Mouse (Mus musculus): ENCODE measurements around the gene Plpp7. TPM values are rescaled to one million over a fixed set of nuclear protein-coding genes. Genes with fewer than 3 reads are reported as not detected.

Plpp7 gene
- polyA plus RNA-seq, 1 experiment from 2014 or later, result 29.5 TPM

DNA sequence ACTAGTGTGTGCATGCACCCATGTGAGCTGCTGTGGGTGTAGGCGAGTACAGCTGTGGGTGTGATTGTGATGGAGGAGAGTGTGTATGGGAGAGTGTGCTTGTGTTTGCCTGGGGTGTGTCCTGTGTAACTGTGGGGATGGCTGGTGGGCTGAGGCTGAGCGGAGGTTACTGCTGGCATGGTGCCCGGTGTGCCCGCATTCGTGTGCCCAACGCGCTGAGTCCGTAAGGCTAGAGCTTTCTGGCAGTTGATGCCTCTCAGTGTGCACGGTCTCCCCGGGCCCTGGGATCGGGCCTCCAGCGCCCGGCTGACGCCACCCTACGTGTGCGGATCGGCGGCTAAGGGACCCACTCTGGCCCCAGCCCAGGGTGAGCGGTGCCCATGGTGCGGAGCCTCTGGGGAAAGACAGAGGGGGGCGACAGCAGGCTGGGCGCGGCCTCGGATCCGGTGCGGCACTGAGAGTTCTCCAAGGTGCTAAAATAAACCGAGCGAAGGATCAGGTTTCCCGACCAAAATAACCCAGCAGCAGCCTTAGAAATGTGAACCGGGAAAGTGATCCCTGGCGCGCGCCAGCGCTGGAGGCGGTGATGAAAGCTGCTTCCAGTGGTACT lies 6.9 kb upstream of the Plpp7 start:
- Histone ChIP-seq H3K9me3 (no peaks in the 10 kb centered on the region), H3K4me2 (peak overlapping the region; percentile 58), H3K9ac (no peak overlapping the region), H3K4me1 (replicated peaks) (peaks cover 21% of the 10 kb centered on the region), H3K36me3 (no peaks in the 10 kb centered on the region), H3K27ac (replicated peaks) (no peak overlapping the region), H3K27me3 (peaks cover 36% of the 10 kb centered on the region), H3K4me3 (peak overlapping the region; percentile 30)
- 4% methylated on average over 35 of the region's 35 CpGs for WGBS
- no peak for ATAC-seq (ENCODE audit: low FRiP score, low read depth)

DNA sequence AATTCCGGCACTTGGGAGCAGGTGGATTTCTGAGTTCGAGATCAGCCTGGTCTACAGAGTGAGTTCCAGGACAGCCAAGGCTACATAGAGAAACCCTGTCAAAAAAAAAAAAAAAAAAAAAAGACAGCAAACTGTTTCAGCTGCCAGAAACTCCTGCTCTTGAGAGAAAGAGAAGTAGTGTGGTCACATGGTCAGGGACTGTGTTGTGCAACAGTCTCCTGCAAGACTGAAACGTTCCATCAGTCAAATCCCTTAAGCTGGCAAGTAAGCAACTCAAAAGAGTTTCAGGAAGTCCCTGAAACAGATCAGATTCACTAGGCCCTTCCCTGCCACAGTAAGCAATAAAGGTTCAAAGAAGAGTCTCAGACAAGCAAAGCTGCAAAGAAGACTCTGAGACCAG lies 5.7 kb upstream of the Plpp7 start:
- peaks cover 32% of the 10 kb centered on the region for H3K27me3 ChIP-seq
- no peak for ATAC-seq (ENCODE audit: low FRiP score, low read depth)
- WGBS, result 83% methylated on average over 3 of the region's 3 CpGs

DNA sequence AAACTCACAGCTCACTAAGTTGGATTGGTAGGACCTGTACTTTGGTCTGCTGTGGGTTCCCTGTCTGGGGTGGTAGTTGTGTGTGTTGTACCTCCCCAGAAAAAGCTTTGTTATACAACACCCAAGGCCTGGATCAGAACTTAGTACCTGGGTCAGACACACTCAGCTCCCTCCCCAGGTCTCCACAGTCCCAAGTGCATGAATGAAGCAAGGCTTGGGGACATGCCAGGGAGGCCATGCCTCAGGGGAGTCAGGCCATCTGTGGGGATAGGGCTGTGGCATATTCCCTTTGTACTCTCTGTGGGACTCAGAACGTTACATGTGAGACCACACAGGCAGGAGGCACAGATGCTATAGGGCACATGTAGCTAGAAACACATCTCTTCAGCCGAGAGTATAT lies 5.2 kb upstream of the Plpp7 start:
- Histone ChIP-seq H3K36me3 (no peaks in the 10 kb centered on the region), H3K9ac (no peak overlapping the region), H3K27ac (replicated peaks) (no peak overlapping the region), H3K27me3 (peaks cover 29% of the 10 kb centered on the region), H3K4me1 (replicated peaks) (peaks cover 11% of the 10 kb centered on the region), H3K9me3 (no peaks in the 10 kb centered on the region), H3K4me3 (no peak overlapping the region), H3K4me2 (no peak overlapping the region)
- 41% methylated on average over 2 of the region's 2 CpGs for WGBS
- no peak for ATAC-seq (ENCODE audit: low FRiP score, low read depth)

More for the DNA sequence above, 5.7 kb upstream of the Plpp7 start:
- no peaks in the 10 kb centered on the region for H3K36me3 ChIP-seq
- no peak overlapping the region for H3K27ac ChIP-seq (replicated peaks)
- no peaks in the 10 kb centered on the region for H3K9me3 ChIP-seq
- no peak overlapping the region for H3K4me2 ChIP-seq
- H3K9ac ChIP-seq, result no peak overlapping the region
- peaks cover 11% of the 10 kb centered on the region for H3K4me1 ChIP-seq (replicated peaks)
- no peak overlapping the region for H3K4me3 ChIP-seq

- Histone ChIP-seq H3K9ac (no peak overlapping the region), H3K9me3 (no peaks in the 10 kb centered on the region), H3K4me2 (no peak overlapping the region), H3K4me3 (no peak overlapping the region), H3K27ac (replicated peaks) (no peak overlapping the region), H3K27me3 (peaks cover 28% of the 10 kb centered on the region), H3K4me1 (replicated peaks) (peaks cover 24% of the 10 kb centered on the region), H3K36me3 (no peaks in the 10 kb centered on the region)
- WGBS, result 70% methylated on average over 3 of the region's 3 CpGs
- no peak for ATAC-seq (ENCODE audit: low FRiP score, low read depth)
These were observed 3.4 kb upstream of the Plpp7 start for GRCm38 (mm10) chr2:32091956-32092355.

DNA sequence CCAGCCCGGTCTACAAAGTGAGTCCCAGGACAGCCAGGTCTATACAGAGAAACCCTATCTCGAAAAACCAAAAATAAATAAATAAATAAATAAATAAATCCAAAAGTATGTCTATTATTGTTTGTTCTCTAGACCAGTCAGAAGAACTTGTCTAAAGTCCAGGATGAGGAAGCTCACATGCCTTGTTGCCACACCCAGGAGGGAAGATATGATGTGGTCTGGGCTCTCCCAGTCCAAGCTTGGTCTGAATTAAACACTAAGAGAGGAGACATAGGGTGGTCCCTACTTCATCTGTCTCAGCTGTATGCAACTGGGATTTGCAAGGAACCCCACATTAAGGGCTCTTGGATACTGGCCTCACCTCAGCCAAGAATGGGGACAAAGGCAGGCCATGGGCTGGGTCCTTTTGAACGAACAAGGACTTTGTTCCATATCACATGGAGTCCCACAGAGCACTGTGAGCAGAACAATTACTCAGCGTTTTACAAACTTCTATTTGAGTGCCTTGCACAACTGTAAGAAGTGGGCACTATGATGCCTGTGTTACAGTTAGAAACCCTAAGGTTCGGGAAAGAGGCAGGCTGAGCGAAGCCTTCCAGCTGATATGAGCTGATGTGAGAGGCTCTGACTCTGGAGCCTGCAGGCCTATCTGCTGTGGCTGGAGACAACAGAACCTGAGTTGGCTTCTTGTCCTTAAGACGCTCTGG lies 1.2 kb upstream of the Plpp7 start:
- no peaks in the 10 kb centered on the region for H3K9me3 ChIP-seq
- H3K4me3 ChIP-seq, result no peak overlapping the region
- no peak overlapping the region for H3K9ac ChIP-seq
- no peak overlapping the region for H3K4me2 ChIP-seq
- 0 out of 2 replicates have a peak, but pooled peaks cover 3% of the 10 kb centered on the region for H3K36me3 ChIP-seq
- peaks cover 26% of the 10 kb centered on the region for H3K4me1 ChIP-seq (replicated peaks)
- 0 out of 2 replicates have a peak, but pooled peaks cover 13% of the 10 kb centered on the region for H3K27me3 ChIP-seq
- 87% methylated on average over 7 of the region's 7 CpGs for WGBS
- ATAC-seq (ENCODE audit: low FRiP score, low read depth), result no peak
- H3K27ac ChIP-seq (replicated peaks), result no peak overlapping the region

- ATAC-seq (ENCODE audit: low FRiP score, low read depth), result peak; percentile 40
- peak overlapping the region; percentile 73 for H3K9ac ChIP-seq
- no peaks in the 10 kb centered on the region for H3K9me3 ChIP-seq
- H3K27ac ChIP-seq (replicated peaks), result peak overlapping the region; percentile 82
- H3K36me3 ChIP-seq, result peaks cover 17% of the 10 kb centered on the region
- 0 out of 2 replicates have a peak, but pooled peaks cover 4% of the 10 kb centered on the region for H3K27me3 ChIP-seq
- peak overlapping the region; percentile 62 for H3K4me3 ChIP-seq
- WGBS, result 78% methylated on average over 10 of the region's 10 CpGs
- H3K4me2 ChIP-seq, result peak overlapping the region; percentile 86
- peaks cover 26% of the 10 kb centered on the region for H3K4me1 ChIP-seq (replicated peaks)
These were observed 743 bp downstream of the Plpp7 start for GRCm38 (mm10) chr2:32096122-32096420.

DNA sequence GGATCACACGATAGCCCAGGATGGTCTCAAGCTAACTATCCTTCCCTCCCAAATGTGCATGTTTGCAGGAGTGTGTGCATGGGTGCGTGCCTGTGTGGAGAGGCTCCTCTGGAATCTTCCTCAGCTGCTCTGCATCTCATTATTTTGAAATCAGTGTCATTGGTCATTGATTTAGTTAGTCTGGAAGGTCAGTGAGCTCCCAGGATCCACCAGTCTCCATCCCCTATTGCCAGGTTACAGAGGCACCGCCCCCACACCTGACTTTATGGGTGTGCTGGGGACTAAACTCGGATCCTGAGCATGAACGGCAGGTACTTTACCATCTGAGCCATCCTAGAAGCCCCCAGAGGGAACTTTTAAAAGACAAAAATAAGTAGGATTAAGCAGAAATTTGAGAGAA lies 7.6 kb downstream of the Plpp7 start:
- H3K4me2 ChIP-seq, result no peak overlapping the region
- WGBS, result 62% methylated on average over 5 of the region's 5 CpGs

DNA sequence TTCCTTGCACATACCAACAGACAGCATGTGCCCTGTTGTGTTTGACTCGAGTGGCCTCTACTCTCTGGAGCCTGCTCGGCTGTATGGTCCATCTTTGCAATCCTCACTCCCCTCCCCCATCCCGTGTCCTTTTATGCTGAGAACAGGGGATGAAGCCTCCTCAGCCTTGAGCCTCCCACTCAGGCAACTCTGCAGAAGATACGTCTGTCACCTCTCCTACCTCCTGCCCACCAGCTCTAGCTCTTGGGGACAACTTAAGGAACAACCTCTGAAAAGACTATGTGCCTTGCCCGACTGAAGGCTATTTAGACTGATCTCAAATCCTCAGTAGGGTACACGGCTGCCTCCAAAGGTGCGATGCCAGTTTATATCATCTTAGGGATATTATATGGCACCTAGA lies 8.2 kb downstream of the Plpp7 start:
- WGBS, result 78% methylated on average over 7 of the region's 7 CpGs

More for the DNA sequence above, 7.6 kb downstream of the Plpp7 start:
- H3K9ac ChIP-seq, result no peak overlapping the region
- no peak overlapping the region for H3K27ac ChIP-seq (replicated peaks)
- H3K4me3 ChIP-seq, result no peak overlapping the region
- ATAC-seq (ENCODE audit: low FRiP score, low read depth), result no peak
- peaks cover 18% of the 10 kb centered on the region for H3K36me3 ChIP-seq
- no peaks in the 10 kb centered on the region for H3K27me3 ChIP-seq
- peaks cover 10% of the 10 kb centered on the region for H3K4me1 ChIP-seq (replicated peaks)
- H3K9me3 ChIP-seq, result no peaks in the 10 kb centered on the region

DNA sequence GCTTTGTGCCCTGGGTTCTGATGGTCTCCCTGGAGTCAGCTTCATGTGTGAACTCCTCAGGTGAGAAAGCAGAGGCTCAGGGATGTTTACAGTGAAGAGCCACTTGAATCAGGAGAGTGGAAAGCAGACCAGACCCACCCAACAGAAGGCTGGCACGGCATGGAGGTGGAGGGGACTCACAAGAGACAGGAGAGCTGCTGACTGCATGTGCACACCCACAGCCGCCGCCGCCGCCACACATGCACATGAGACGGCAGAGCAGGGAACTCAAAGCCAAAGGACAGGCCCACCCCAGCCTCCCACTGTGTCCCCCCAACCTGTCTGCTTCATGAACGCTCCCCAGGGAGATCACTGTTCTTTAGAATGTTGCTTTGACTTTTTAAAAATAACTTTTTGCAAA lies 8.8 kb downstream of the Plpp7 start:
- H3K4me2 ChIP-seq, result no peak overlapping the region
- H3K27ac ChIP-seq (replicated peaks), result no peak overlapping the region
- no peak overlapping the region for H3K9ac ChIP-seq
- 80% methylated on average over 7 of the region's 7 CpGs for WGBS
- no peak for ATAC-seq (ENCODE audit: low FRiP score, low read depth)
- peaks cover 7% of the 10 kb centered on the region; the same call in 1 of the 2 replicates for H3K4me1 ChIP-seq (replicated peaks)
- peaks cover 21% of the 10 kb centered on the region for H3K36me3 ChIP-seq
- H3K27me3 ChIP-seq, result no peaks in the 10 kb centered on the region
- H3K4me3 ChIP-seq, result no peak overlapping the region
- no peaks in the 10 kb centered on the region for H3K9me3 ChIP-seq

More for the DNA sequence above, 8.2 kb downstream of the Plpp7 start:
- no peak overlapping the region for H3K4me2 ChIP-seq
- no peaks in the 10 kb centered on the region for H3K9me3 ChIP-seq
- no peaks in the 10 kb centered on the region for H3K27me3 ChIP-seq
- peaks cover 7% of the 10 kb centered on the region; the same call in 1 of the 2 replicates for H3K4me1 ChIP-seq (replicated peaks)
- no peak overlapping the region for H3K9ac ChIP-seq
- ATAC-seq (ENCODE audit: low FRiP score, low read depth), result no peak
- no peak overlapping the region for H3K27ac ChIP-seq (replicated peaks)
- H3K36me3 ChIP-seq, result peaks cover 21% of the 10 kb centered on the region
- H3K4me3 ChIP-seq, result no peak overlapping the region

GRCm38 (mm10) chr2:32105117-32105913 lies 10.0 kb downstream of the Plpp7 start:
- Histone ChIP-seq H3K27ac (replicated peaks) (no peak overlapping the region), H3K4me2 (no peak overlapping the region)
- ATAC-seq (ENCODE audit: low FRiP score, low read depth), result peak; percentile 34; the same call in 1 of the 2 replicates

DNA sequence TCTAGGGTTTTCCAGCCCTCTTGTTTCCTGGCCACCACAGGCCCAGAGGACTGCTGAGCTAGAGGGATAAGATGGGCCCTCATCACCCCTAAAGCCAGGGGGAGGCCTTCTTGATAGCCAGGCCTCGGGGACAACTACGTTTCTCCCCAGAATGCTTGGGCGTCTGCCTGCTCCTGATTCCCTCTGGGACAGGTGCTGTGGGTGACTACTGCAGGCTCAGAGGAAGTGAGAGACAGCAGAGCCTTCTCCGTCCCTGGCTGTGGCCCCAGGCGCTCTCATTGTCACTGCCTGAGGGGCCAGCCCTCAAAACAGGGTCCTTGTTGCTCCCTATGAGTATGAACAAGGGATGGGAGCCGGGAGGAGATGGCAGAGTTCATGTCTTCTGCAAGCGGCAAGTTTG lies 10.6 kb downstream of the Plpp7 start:
- H3K27ac ChIP-seq (replicated peaks), result no peak overlapping the region
- H3K9me3 ChIP-seq, result no peaks in the 10 kb centered on the region
- H3K27me3 ChIP-seq, result no peaks in the 10 kb centered on the region
- H3K4me2 ChIP-seq, result no peak overlapping the region
- peaks cover 12% of the 10 kb centered on the region; the same call in 1 of the 2 replicates for H3K36me3 ChIP-seq
- peaks cover 7% of the 10 kb centered on the region; the same call in 1 of the 2 replicates for H3K4me1 ChIP-seq (replicated peaks)
- H3K9ac ChIP-seq, result no peak overlapping the region
- ATAC-seq (ENCODE audit: low FRiP score, low read depth), result no peak
- H3K4me3 ChIP-seq, result no peak overlapping the region
- WGBS, result 91% methylated on average over 7 of the region's 7 CpGs

More at GRCm38 (mm10) chr2:32105117-32105913, 10.0 kb downstream of the Plpp7 start:
- no peaks in the 10 kb centered on the region for H3K9me3 ChIP-seq
- peaks cover 7% of the 10 kb centered on the region; the same call in 1 of the 2 replicates for H3K4me1 ChIP-seq (replicated peaks)
- H3K27me3 ChIP-seq, result no peaks in the 10 kb centered on the region
- H3K36me3 ChIP-seq, result peaks cover 18% of the 10 kb centered on the region
- 48% methylated on average over 16 of the region's 16 CpGs for WGBS
- no peak overlapping the region for H3K4me3 ChIP-seq
- no peak overlapping the region for H3K9ac ChIP-seq

- Histone ChIP-seq H3K4me2 (no peak overlapping the region), H3K4me1 (replicated peaks) (no peaks in the 10 kb centered on the region), H3K4me3 (no peak overlapping the region), H3K9me3 (no peaks in the 10 kb centered on the region), H3K9ac (no peak overlapping the region), H3K27me3 (no peaks in the 10 kb centered on the region), H3K36me3 (peaks cover 16% of the 10 kb centered on the region; the same call in 1 of the 2 replicates), H3K27ac (replicated peaks) (no peak overlapping the region)
- ATAC-seq (ENCODE audit: low FRiP score, low read depth), result no peak
- 95% methylated on average over 1 of the region's 1 CpGs for WGBS
These were observed 15.9 kb downstream of the Plpp7 start for GRCm38 (mm10) chr2:32111268-32111667.

Data from hindbrain, embryonic 15.5 days (tissue).